In the genomic region with DNA sequence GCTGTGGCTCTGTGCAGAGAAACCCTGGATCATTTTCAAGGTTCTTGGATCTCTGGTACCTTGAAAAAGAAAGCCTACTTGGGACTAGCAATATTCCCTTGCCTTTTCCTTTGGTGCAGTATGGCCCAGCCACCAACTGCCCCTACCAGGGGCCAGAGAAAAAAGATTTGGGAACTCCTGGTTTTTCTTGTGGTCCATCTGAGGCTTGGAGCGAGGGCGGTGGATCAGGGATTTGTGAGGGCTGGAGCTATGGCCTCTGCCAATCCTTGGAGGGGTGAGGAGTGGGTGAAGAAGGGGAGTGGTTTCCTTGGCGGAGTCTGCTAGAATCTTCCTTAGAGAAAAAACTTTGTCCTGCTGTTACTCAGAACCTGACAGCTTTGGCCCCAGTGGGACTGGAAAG, we compare ENCODE assay signal across 18 mouse cellular contexts.
"Had no signal": no experiment of that assay in that cellular context is flagged by ENCODE, and none has a peak within 500 bp of the region (broad histone marks: within the 10 kb centered on the region; RNA-seq: fewer than 3 reads in every experiment).

No protein-coding gene starts in this region.

- H3K9ac ChIP-seq: kidney, embryonic 15.5 days; liver, embryonic 13.5 days; liver, postnatal 0 days; lung, embryonic 15.5 days; midbrain, embryonic 13.5 days; neural tube, embryonic 12.5 days had no signal

- DNase-seq: kidney, postnatal 25 days; liver; liver, embryonic 13.5 days; liver, postnatal 0 days; lung, postnatal 14 days; retina, postnatal 1 day; right cerebral cortex, postnatal 4 days; spleen, adult 18-20 months; thymus, adult 18-20 months; thymus, postnatal 14 days had no signal

- H3K9me3 ChIP-seq: kidney, embryonic 15.5 days; limb, embryonic 12.5 days; liver, embryonic 13.5 days; lung, embryonic 15.5 days; megakaryocyte, embryonic 14.5 days; midbrain, embryonic 13.5 days; neural tube, embryonic 12.5 days had no signal

- H3K27ac ChIP-seq: kidney, embryonic 15.5 days; left cerebral cortex, adult 2 months; limb, embryonic 12.5 days; liver, embryonic 13.5 days; lung, embryonic 15.5 days; macrophage; midbrain, embryonic 13.5 days; neural tube, embryonic 12.5 days had no signal

- H3K4me3 ChIP-seq: kidney, embryonic 15.5 days; left cerebral cortex, adult 2 months; limb, embryonic 12.5 days; liver, embryonic 13.5 days; lung, embryonic 15.5 days; megakaryocyte, embryonic 14.5 days; midbrain, embryonic 13.5 days; neural tube, embryonic 12.5 days had no signal

- ATAC-seq: liver, postnatal 0 days; midbrain, embryonic 13.5 days had no signal

- H3K4me2 ChIP-seq: kidney, embryonic 15.5 days; liver, embryonic 13.5 days; lung, embryonic 15.5 days; midbrain, embryonic 13.5 days; neural tube, embryonic 12.5 days had no signal

- H3K36me3 ChIP-seq: kidney, embryonic 15.5 days; limb, embryonic 12.5 days; midbrain, embryonic 13.5 days; neural tube, embryonic 12.5 days had no signal
